Mouse (Mus musculus) adrenal gland, postnatal 25 days (tissue): ENCODE results near the gene Dse. TPM values are rescaled to one million over a fixed set of nuclear protein-coding genes. Genes with fewer than 3 reads are reported as not detected.
A peak's percentile ranks its signal among the peaks of the same experiment; 100 is the strongest.

ENCODE experiments used
- DNase-seq: peaks from one replicate; pipeline ENCODE4 v3.0.0; 2021; ENCODE audit warnings: mixed read lengths
- total RNA-seq: library from RNA; stranded (reverse); gene quantifications from 2 replicates; pipeline ENCODE4 v1.2.3, GENCODE M21; 2021

Gene Dse
- total RNA-seq, 1 experiment from 2014 or later = 16.1 TPM

- DNase-seq = no peak
These were observed 8.9 kb downstream of the Dse start for GRCm38 (mm10) chr10:34198574-34198973.

GRCm38 (mm10) chr10:34198061-34198460, 9.5 kb downstream of the Dse start:
- DNase-seq = no peak

- DNase-seq = no peak
These were observed 10.2 kb downstream of the Dse start for GRCm38 (mm10) chr10:34197269-34197668.

GRCm38 (mm10) chr10:34194957-34195356, 12.6 kb downstream of the Dse start:
- DNase-seq = no peak

DNA sequence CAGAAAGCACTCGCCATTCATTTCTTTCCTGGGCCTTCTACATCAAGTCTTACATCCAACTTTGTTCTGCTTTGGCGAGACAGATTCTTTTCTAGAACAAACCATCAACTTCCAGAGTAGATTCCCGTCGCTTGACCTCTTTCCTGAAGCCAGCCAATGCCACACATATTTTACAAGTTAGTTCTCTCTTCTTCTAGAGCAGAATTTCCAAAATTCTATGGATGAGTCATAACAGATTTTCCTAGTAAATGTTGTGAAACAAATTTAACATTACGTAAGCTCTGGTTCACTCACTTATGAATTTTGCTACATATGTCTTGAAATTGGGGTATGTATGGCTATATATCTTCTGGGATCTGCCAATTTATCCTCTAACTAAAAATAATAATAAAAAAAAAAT, 13.0 kb downstream of the Dse start:
- DNase-seq = no peak

DNA sequence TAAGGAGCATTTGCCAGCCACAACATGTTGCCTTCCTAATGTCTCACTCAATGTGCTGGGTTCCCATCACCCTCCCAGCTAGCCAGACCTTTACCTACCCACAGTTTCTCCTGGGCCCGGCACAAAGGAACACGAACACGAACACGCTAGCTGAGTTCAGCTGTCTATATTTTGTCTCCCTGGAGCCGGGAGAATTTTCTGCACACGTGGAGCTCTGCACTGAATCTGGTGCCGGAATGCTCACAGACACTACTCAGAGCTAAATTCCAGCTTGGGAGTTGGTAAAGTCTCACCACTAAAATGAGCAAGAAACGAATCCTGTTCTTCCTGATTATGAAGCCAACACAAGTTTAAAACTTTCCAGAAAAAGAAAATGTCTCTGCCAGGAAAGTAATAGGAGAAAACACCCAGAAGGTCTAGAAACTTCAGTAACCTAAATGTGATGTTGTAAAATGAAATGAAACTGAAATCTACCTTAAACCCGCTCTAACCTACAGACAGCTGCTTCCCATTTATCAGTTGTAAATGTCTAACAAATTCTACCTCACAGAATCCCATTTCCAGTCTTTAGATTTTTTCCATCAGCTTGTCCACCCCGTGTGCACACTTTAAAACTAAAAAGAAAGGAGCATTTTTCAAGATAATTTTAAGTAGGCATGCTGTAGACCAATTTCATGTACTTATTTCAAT, 20.8 kb downstream of the Dse start:
- DNase-seq = no peak

- DNase-seq = no peak
These were observed 22.0 kb downstream of the Dse start for GRCm38 (mm10) chr10:34185556-34185955.

GRCm38 (mm10) chr10:34184956-34185355, 22.6 kb downstream of the Dse start:
- DNase-seq = no peak

DNA sequence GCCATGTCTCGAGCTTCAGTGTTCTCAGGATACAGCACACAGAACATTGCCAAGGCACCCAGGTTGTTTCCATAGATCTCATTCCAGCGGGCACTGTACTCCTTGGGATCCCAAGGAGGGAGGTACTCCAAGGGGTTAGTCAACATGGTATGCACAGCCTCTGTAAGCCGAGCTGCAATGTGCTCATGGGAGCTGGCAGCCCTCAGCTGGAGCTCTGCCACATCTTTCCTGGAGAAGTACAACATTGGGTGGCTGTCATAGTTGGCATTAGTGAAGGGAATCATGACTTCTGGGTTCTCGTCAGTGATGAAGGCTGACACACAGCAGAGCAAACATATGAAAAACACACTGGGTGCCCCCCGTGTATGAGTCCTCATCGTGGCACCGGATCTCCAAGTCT, 23.8 kb downstream of the Dse start:
- DNase-seq = peak; percentile 8

GRCm38 (mm10) chr10:34175870-34176606, 31.5 kb downstream of the Dse start:
- no peak for DNase-seq

- DNase-seq = no peak
These were observed 34.7 kb downstream of the Dse start for GRCm38 (mm10) chr10:34172663-34173282.

- no peak for DNase-seq
These were observed 35.9 kb downstream of the Dse start for GRCm38 (mm10) chr10:34171660-34172059.

DNA sequence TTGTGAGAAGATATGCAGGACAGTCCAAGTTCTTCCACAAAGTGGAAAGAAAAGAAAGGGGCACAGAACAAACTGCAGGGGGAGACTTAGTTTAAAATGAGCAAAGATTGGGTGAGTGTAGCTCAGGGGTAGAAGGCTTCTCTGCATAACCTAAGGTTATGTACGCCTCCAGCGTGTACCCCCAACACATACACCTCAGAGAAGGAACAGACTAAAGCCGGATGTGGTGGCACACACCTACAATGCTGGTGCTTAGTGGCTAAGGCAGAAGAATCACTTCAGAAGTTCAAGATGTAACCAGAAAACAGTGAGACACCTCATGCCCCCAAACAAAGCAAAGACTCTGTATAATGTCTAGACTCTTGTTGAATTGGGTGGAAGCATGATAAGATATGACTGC, 36.3 kb downstream of the Dse start:
- DNase-seq = no peak

DNA sequence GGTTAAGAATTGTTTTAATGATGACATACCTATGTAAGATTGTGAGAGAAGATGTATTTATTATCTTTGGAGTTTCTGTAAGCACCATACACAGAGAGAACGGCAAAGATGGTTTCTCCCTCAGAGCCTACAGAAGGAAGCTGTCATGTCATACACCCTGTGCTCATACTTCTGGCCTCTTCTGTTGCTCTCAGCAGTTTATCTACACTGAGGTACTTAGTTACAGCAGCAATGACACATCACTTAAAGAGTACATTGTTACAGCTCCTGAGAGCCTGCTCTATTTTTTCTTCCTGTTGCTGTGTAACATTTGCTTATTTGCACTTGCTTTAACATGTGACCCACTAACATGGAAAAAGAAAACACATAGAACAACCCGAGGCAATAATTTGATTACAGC, 40.5 kb downstream of the Dse start:
- no peak for DNase-seq

GRCm38 (mm10) chr10:34155796-34156554, 51.5 kb downstream of the Dse start:
- DNase-seq = no peak

- DNase-seq = no peak
These were observed 55.7 kb downstream of the Dse start for GRCm38 (mm10) chr10:34151827-34152226.

DNA sequence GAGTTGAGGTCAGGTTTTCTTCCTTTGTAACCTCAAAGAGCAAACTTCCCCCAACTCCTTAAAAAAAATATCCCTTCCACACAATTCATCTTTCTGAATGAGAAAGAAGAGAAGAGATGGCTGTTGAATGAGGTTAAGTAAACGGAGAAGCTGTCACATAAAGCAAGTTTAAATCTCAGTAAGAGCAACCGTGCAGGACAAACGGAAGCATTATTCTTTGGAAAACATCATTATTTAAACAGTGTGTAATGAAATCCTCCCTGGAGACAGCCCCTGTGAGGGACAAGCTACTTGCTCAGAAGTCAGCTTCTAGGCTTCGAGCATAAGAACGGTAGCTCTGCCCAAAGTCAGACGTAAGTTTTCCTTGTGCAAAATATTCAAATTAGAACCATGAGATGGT, 57.1 kb downstream of the Dse start:
- no peak for DNase-seq

GRCm38 (mm10) chr10:34149772-34150171, 57.7 kb downstream of the Dse start:
- DNase-seq = no peak

DNA sequence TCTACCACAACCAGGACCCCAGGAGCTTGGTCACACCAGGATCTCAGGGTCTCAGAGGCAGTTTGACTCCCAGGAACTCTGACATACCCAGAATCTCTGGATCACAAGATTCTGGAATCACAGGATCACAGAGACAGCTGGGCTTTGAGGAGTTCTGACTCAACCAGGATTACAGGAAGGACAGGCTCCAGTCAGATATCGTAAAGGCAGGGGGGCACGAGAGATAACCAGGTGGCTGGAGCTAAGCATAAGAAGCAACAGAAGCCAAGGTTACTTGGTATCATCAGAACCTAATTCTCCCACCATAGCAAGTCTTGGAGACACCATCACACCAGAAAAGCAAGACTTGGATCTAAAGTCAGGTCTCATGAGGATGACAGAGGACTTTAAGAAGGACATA, 65.8 kb downstream of the Dse start:
- DNase-seq = no peak

GRCm38 (mm10) chr10:34139768-34140167, 67.7 kb downstream of the Dse start:
- no peak for DNase-seq

DNA sequence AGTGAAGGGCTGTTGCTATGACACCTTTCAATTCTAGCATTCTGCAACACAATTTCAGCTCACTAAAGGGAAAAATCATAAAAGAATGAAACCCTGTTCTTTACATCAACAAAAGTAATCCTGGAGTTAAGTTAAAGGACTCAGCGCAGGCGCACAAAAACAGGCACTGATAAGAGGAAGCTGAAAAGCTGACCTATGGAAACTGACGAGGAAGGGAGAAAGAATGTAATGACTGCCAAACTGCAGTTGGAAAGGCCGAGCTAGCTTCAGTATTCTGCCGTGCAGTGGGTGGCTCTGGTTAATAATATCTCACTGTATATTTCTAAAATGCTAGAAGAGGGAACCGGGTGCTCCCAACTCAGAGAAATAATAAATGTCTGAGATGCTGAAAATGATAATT, 69.5 kb downstream of the Dse start:
- DNase-seq = no peak

DNA sequence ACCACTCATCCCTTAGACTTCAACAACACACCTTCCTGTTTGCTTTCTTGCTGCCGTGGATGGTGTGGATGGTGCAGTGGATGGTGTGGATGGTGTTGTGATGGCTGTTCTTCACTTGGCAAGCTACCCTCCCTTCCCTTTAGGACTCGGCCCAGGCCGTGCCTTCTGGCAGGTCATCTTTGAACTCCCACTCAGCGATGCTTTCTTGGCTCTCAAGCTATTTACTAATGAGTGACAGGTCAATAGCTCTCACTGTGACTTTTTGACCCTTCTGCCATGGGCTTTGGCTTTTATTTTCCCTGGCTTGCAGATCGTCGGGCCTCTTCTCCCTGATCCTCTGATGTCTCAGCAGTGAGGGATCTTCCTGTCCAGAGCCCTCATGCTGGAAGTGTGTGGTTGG, 71.1 kb downstream of the Dse start:
- no peak for DNase-seq

- no peak for DNase-seq
These were observed 76.2 kb downstream of the Dse start for GRCm38 (mm10) chr10:34131356-34131755.
